Mouse (Mus musculus) CH12.LX (cell line): ENCODE results near the gene Nelfb. TPM values are rescaled to one million over a fixed set of nuclear protein-coding genes. Genes with fewer than 3 reads are reported as not detected.

Experiments
- DNase-seq: peaks from one replicate; pipeline ENCODE4 v3.0.0-alpha.2; 2013; ENCODE audit errors: extremely low read depth
- H3K27ac ChIP-seq: 2 replicates; pipeline ENCODE4 v1.5.1; 2012; ENCODE audit warnings: low read depth, mild to moderate bottlenecking, control low read depth, moderate library complexity; ENCODE audit not compliant: insufficient read depth
- H3K27me3 ChIP-seq: replicated peaks from 2 replicates; pipeline ENCODE3; 2012; ENCODE audit warnings: inconsistent platforms
- H3K36me3 ChIP-seq, 2 experiments: replicated peaks in 1 of 2; 2 replicates each; pipeline versions ENCODE3 to v1.6.1; 2012; ENCODE audit warnings: inconsistent platforms in 1 of 2, low read length in 1 of 2, mild to moderate bottlenecking in 1 of 2, mixed read lengths in 1 of 2, moderate library complexity in 1 of 2; ENCODE audit not compliant: control insufficient read depth in 1 of 2, insufficient read depth in 1 of 2
- H3K4me1 ChIP-seq, 2 experiments: 2 replicates each; pipeline ENCODE4 v1.6.1; 2012; ENCODE audit warnings: inconsistent platforms in 1 of 2, moderate library complexity in 1 of 2; ENCODE audit not compliant: insufficient read depth in 2 of 2, control insufficient read depth in 1 of 2
- H3K4me2 ChIP-seq: 2 replicates; pipeline ENCODE4 v1.6.1; 2012; ENCODE audit warnings: low read depth, mild to moderate bottlenecking, control low read depth; ENCODE audit not compliant: poor library complexity, insufficient read depth, severe bottlenecking
- H3K4me3 ChIP-seq, 3 experiments: fragments of 150-350 bp in 1 of 3; sonication (generic) in 1 of 3; replicated peaks in 1 of 3; 2 replicates each; pipeline versions ENCODE3 to v1.5.1; 2011 to 2012; ENCODE audit warnings: low read depth in 2 of 3, low read length in 2 of 3, mild to moderate bottlenecking in 2 of 3, moderate library complexity in 2 of 3, control low read depth in 1 of 3, improper control_type of control experiment in 1 of 3, inconsistent platforms in 1 of 3, mixed read lengths in 1 of 3; ENCODE audit not compliant: poor library complexity in 1 of 3
- H3K79me2 ChIP-seq: replicated peaks from 2 replicates; pipeline ENCODE4 v1.6.1; 2012; ENCODE audit warnings: mild to moderate bottlenecking, moderate library complexity; ENCODE audit not compliant: control insufficient read depth, poor library complexity, insufficient read depth, severe bottlenecking; ENCODE audit errors: extremely low read depth
- H3K9ac ChIP-seq: 2 replicates; pipeline ENCODE4 v1.6.1; 2012; ENCODE audit warnings: low read depth, mild to moderate bottlenecking, control low read depth, moderate library complexity; ENCODE audit not compliant: insufficient read depth
- H3K9me3 ChIP-seq: replicated peaks from 2 replicates; pipeline ENCODE3; 2012; ENCODE audit warnings: low read length, inconsistent platforms, mixed read lengths
- CHD1 ChIP-seq: IDR thresholded peaks from 2 replicates; pipeline ENCODE4 v1.6.1; 2012; ENCODE audit warnings: low read depth, low read length, improper control_type of control experiment, inconsistent platforms
- CHD2 ChIP-seq: IDR thresholded peaks from 2 replicates; pipeline ENCODE4 v1.6.1; 2011; ENCODE audit warnings: low read length, improper control_type of control experiment
- GABPA ChIP-seq: IDR thresholded peaks from 2 replicates; pipeline ENCODE4 v1.6.1; 2012; ENCODE audit warnings: low read depth, low read length, improper control_type of control experiment, inconsistent platforms; ENCODE audit not compliant: insufficient replicate concordance
- IRF4 ChIP-seq: IDR thresholded peaks from 2 replicates; pipeline ENCODE4 v1.6.1; 2014; ENCODE audit warnings: low read depth, mild to moderate bottlenecking, inconsistent platforms, low read length, improper control_type of control experiment
- JUN ChIP-seq: IDR thresholded peaks from 2 replicates; pipeline ENCODE4 v1.6.1; 2011; ENCODE audit warnings: low read depth, mild to moderate bottlenecking, low read length, improper control_type of control experiment, moderate library complexity; ENCODE audit not compliant: insufficient read depth
- JUND ChIP-seq: conservative IDR thresholded peaks from 2 replicates; pipeline ENCODE4 v1.6.1; 2011; ENCODE audit warnings: low read depth, low read length, improper control_type of control experiment
- KAT2A ChIP-seq: IDR thresholded peaks from 2 replicates; pipeline ENCODE4 v1.6.1; 2012; ENCODE audit warnings: low read length, improper control_type of control experiment, inconsistent platforms; ENCODE audit not compliant: insufficient replicate concordance
- MAFK ChIP-seq: IDR thresholded peaks from 2 replicates; pipeline ENCODE4 v1.6.1; 2011; ENCODE audit warnings: low read length, improper control_type of control experiment; ENCODE audit not compliant: insufficient replicate concordance
- MXI1 ChIP-seq: IDR thresholded peaks from 2 replicates; pipeline ENCODE4 v1.6.1; 2011; ENCODE audit warnings: mild to moderate bottlenecking, low read depth, low read length, improper control_type of control experiment
- MYC ChIP-seq: IDR thresholded peaks from 2 replicates; pipeline ENCODE4 v1.6.1; 2011; ENCODE audit warnings: low read depth, mild to moderate bottlenecking, improper control_type of control experiment, low read length
- NELFE ChIP-seq: IDR thresholded peaks from 2 replicates; pipeline ENCODE4 v1.6.1; 2011; ENCODE audit warnings: low read depth, low read length, improper control_type of control experiment
- NRF1 ChIP-seq: IDR thresholded peaks from 2 replicates; pipeline ENCODE4 v1.6.1; 2014; ENCODE audit warnings: low read depth, mild to moderate bottlenecking, inconsistent platforms, low read length, improper control_type of control experiment, moderate library complexity
- PAX5 ChIP-seq: IDR thresholded peaks from 2 replicates; pipeline ENCODE4 v1.6.1; 2012; ENCODE audit warnings: low read length, inconsistent platforms, mixed read lengths
- POLR2A ChIP-seq: IDR thresholded peaks from 2 replicates; pipeline ENCODE4 v1.6.1; 2011; ENCODE audit warnings: low read depth, mild to moderate bottlenecking, improper control_type of control experiment, low read length
- POLR2AphosphoS2 ChIP-seq: IDR thresholded peaks from 2 replicates; pipeline ENCODE4 v1.6.1; 2011; ENCODE audit warnings: low read depth, low read length, improper control_type of control experiment
- RAD21 ChIP-seq: IDR thresholded peaks from 2 replicates; pipeline ENCODE4 v1.6.1; 2011; ENCODE audit warnings: low read depth, mild to moderate bottlenecking, low read length, improper control_type of control experiment, moderate library complexity
- RCOR1 ChIP-seq: conservative IDR thresholded peaks from 2 replicates; pipeline ENCODE4 v1.6.1; 2012; ENCODE audit warnings: low read depth, mild to moderate bottlenecking, inconsistent platforms, low read length, improper control_type of control experiment
- SMC3 ChIP-seq: IDR thresholded peaks from 2 replicates; pipeline ENCODE4 v1.6.1; 2011; ENCODE audit warnings: low read depth, low read length, improper control_type of control experiment
- TCF12 ChIP-seq: IDR thresholded peaks from 2 replicates; pipeline ENCODE4 v1.6.1; 2014; ENCODE audit warnings: low read depth, mild to moderate bottlenecking, inconsistent platforms, low read length, improper control_type of control experiment
- UBTF ChIP-seq: IDR thresholded peaks from 2 replicates; pipeline ENCODE4 v1.6.1; 2012; ENCODE audit warnings: low read depth, mild to moderate bottlenecking, inconsistent platforms, low read length, improper control_type of control experiment, moderate library complexity
- ZMIZ1 ChIP-seq: IDR thresholded peaks from 2 replicates; pipeline ENCODE4 v1.6.1; 2012; ENCODE audit warnings: low read depth, mild to moderate bottlenecking, inconsistent platforms, low read length, improper control_type of control experiment
- dilution Hi-C: fragments of 300-500 bp; cut with MboI; formaldehyde crosslinking; loops from 2 replicates; pipeline ENCODE4 v1.14.3; 2020; ENCODE audit warnings: low sequenced_read_pairs; ENCODE audit not compliant: extremely low pct_unique_long_range_greater_than_20kb, extremely low pct_ligation_motif_present
- in situ Hi-C: fragments of 300-500 bp; cut with MboI; formaldehyde crosslinking; loops from 3 replicates; pipeline ENCODE4 v1.14.3; 2019; ENCODE audit warnings: low sequenced_read_pairs, low pct_ligation_motif_present, low pct_unique_long_range_greater_than_20kb, mixed read lengths
- polyA plus RNA-seq: library from polyadenylated mRNA; unstranded; fragments of >175 nt; gene quantifications from 2 replicates; pipeline ENCODE4 v1.2.1, GENCODE M21; 2012; ENCODE audit warnings: low read depth; ENCODE audit not compliant: insufficient read length
- total RNA-seq, 2 experiments: library from RNA; depleted of rRNA; stranded (reverse); fragments of 300-350 nt in 1 of 2; fragments of >200 nt in 1 of 2; gene quantifications; 2 replicates each; pipeline ENCODE4 v1.2.3; 2012 to 2014

Gene Nelfb
- total and polyA plus RNA-seq, 3 experiments: 53.6 to 58.0 (median 57.0) TPM

- no peak overlapping the region for H3K27ac ChIP-seq
- no peak overlapping the region for H3K4me2 ChIP-seq
- H3K4me3 ChIP-seq: no peak overlapping the region
- DNase-seq: no peak
- no peak for TF ChIP-seq MAFK
- TF ChIP-seq CHD1: no peak
- TF ChIP-seq GABPA: no peak
- TF ChIP-seq IRF4: no peak
- 0 out of 2 replicates have a peak, but pooled peaks have one; percentile 7 for TF ChIP-seq CHD2
- TF ChIP-seq, all 38 proteins: peak for 1
- peaks cover 13 to 26% of the 10 kb centered on the region in 2 experiments for H3K4me1 ChIP-seq
- dilution Hi-C loops: no loop called here
- no peaks in the 10 kb centered on the region for H3K79me2 ChIP-seq
- H3K9ac ChIP-seq: no peak overlapping the region
- H3K36me3 ChIP-seq: no peaks in the 10 kb centered on the region
- H3K9me3 ChIP-seq: no peaks in the 10 kb centered on the region
- H3K27me3 ChIP-seq: peaks cover 15% of the 10 kb centered on the region
- in situ Hi-C loops: no loop called here
Observed at GRCm38 (mm10) chr2:25169778-25170177, 41.5 kb downstream of the Nelfb start.

- peaks cover 5% of the 10 kb centered on the region for H3K27me3 ChIP-seq
- no peak for DNase-seq
- H3K4me3 ChIP-seq: no peak overlapping the region
- H3K79me2 ChIP-seq: no peaks in the 10 kb centered on the region
- no peak overlapping the region for H3K9ac ChIP-seq
- H3K4me1 ChIP-seq: peaks cover 11 to 32% of the 10 kb centered on the region in 2 experiments
- no peak overlapping the region for H3K4me2 ChIP-seq
- dilution Hi-C loops: no loop called here
- no peak overlapping the region for H3K27ac ChIP-seq
- no peaks in the 10 kb centered on the region for H3K9me3 ChIP-seq
- in situ Hi-C loops: no loop called here
- H3K36me3 ChIP-seq: no peaks in the 10 kb centered on the region
- no peak for TF ChIP-seq POLR2A
- no peak for TF ChIP-seq NRF1
- TF ChIP-seq TCF12: no peak
- no peak for TF ChIP-seq ZMIZ1
- no peak for TF ChIP-seq PAX5
- TF ChIP-seq KAT2A: no peak
- TF ChIP-seq NELFE: no peak
- TF ChIP-seq RAD21: no peak
- TF ChIP-seq RCOR1: no peak
- TF ChIP-seq UBTF: no peak
- TF ChIP-seq JUND: no peak
- no peak for TF ChIP-seq SMC3
- no peak for TF ChIP-seq CHD1
- no peak for TF ChIP-seq POLR2AphosphoS2
- no peak for TF ChIP-seq MYC
- no peak for TF ChIP-seq JUN
- TF ChIP-seq MXI1: no peak
Observed at GRCm38 (mm10) chr2:25168665-25168978, 42.7 kb downstream of the Nelfb start.
